8 mouse cellular contexts compared by ENCODE assay signal in the genomic region with DNA sequence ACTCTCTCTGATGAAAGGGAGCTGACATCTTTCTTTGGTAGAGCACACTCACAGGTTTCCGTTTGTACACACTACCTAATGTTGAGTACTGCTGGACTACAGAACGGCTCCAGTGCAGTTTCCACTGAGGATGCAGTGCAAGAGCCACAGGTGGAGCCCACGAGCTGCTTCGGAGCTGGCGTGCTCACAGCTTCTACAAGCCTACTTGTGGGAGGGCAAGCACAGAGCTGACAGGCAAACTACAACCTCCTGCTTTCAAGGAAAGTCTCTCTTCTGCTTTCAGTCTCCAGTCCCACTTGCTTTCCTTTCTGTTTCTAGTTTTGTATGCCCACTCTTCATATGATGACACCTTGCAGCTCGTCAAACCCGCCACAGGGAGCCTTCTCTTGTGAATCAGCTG.
DNase-seq lines count a peak whose midpoint lies in the region; ATAC-seq and TF ChIP-seq lines count a peak whose summit lies in the region.

No protein-coding gene starts in this region.

- no peaks in the 10 kb centered on the region for H3K9me3 ChIP-seq in lung, embryonic 14.5 days (ENCODE audit: low read depth, low read length)

- ATAC-seq in lung, embryonic 14.5 days (ENCODE audit: insufficient read depth), result no peak

- H3K4me1 ChIP-seq in lung, embryonic 14.5 days (ENCODE audit: insufficient read depth), result no peaks in the 10 kb centered on the region

- H3K4me3 ChIP-seq in lung, embryonic 14.5 days (ENCODE audit: low read depth, low read length), result no peak overlapping the region

- no peak overlapping the region for H3K27ac ChIP-seq in lung, embryonic 14.5 days (ENCODE audit: low read depth)

- TF ChIP-seq CTCF in lung, embryonic 14.5 days (IDR thresholded peaks at IDR 0.05; ENCODE audit: low read depth), result peak; percentile 58

- no peak overlapping the region for H3K9ac ChIP-seq in lung, embryonic 14.5 days

- peak; percentile 42 for DNase-seq in layer of hippocampus, adult 11-12 months (ENCODE audit: low spot score)
- DNase-seq in layer of hippocampus, adult 9-10 months (ENCODE audit: low spot score), result no peak
- peak; percentile 57 for DNase-seq in ZHBTc4 (ENCODE audit: low read depth, low spot score)
- DNase-seq in fibroblast of lung, adult 2 months (ENCODE audit: low read depth), result peak; percentile 34
- DNase-seq in kidney, postnatal 14 days, result peak; percentile 25
- DNase-seq in lung, embryonic 14.5 days, result peak; percentile 67
- peak; percentile 37 to 57 for DNase-seq in right cerebral cortex, postnatal 36 days (ENCODE audit: low spot score in 2 of 2)
- DNase-seq in urinary bladder, adult 2 months (ENCODE audit: low spot score), result no peak

- H3K4me2 ChIP-seq in lung, embryonic 14.5 days, result no peak overlapping the region

- 16% methylated on average over 7 of the region's 7 CpGs for WGBS in lung, embryonic 14.5 days

- no peaks in the 10 kb centered on the region for H3K27me3 ChIP-seq in lung, embryonic 14.5 days (ENCODE audit: insufficient read depth, low read length)

- no peaks in the 10 kb centered on the region for H3K36me3 ChIP-seq in lung, embryonic 14.5 days (ENCODE audit: insufficient read depth)

Comparison
In these comparisons a context has a peak if more than half of its experiments do, and no peak if none do; other contexts are left out.
1. DNase-seq: peak in layer of hippocampus, adult 11-12 months (single experiment), ZHBTc4 (single experiment), fibroblast of lung, adult 2 months (single experiment), kidney, postnatal 14 days (single experiment), lung, embryonic 14.5 days (single experiment) and right cerebral cortex, postnatal 36 days (2 of 2); none in layer of hippocampus, adult 9-10 months (single experiment) and urinary bladder, adult 2 months (single experiment).